Mouse (Mus musculus): ENCODE results near the gene Lyrm1.

DNA sequence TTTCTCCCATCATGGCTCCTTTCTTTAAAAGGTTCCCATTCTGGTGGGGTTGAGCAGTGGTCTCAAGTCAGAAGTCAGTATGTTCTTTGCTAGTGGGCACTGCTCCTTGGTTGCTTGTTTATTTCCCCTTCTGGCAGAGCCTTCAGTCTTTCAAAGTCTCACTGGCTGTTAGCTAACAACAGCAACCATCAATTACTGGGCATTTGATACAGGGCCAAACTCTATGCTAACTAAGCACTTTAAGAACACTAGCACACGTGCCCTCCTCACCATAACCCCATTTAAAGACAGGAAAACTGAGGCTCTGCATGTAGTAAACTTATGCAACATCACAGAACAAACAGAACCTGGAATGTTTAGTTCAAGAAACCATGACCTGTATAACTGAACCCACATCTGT lies 33.5 kb upstream of the Lyrm1 start:
- TF ChIP-seq CTCF (IDR thresholded peaks at IDR 0.05; ENCODE audit: borderline replicate concordance, insufficient read depth, low read depth, low read length) (no peak), POLR2A (IDR thresholded peaks at IDR 0.05; ENCODE audit: borderline replicate concordance, insufficient read depth, low read length) (no peak)

All from cerebellum, adult 2 months (tissue).